9 mouse cellular contexts compared by ENCODE assay signal in genomic region chr8:78127852-78128251, GRCm38 (mm10).
DNase-seq lines count a peak whose midpoint lies in the region; ATAC-seq lines count a peak whose summit lies in the region.
"Had no signal": no experiment of that assay in that cellular context is flagged by ENCODE, and none has a peak within 500 bp of the region (broad histone marks: within the 10 kb centered on the region; RNA-seq: fewer than 3 reads in every experiment).

No protein-coding gene starts in this region.

- no peak for ATAC-seq in neural tube, embryonic 15.5 days (ENCODE audit: low FRiP score)

- 10% methylated on average over 2 of the region's 2 CpGs for WGBS in neural tube, embryonic 15.5 days

- H3K9ac ChIP-seq in neural tube, embryonic 15.5 days (replicated peaks) = no peak overlapping the region

- H3K4me2 ChIP-seq in neural tube, embryonic 15.5 days = no peak overlapping the region

- H3K27ac ChIP-seq in neural tube, embryonic 15.5 days (replicated peaks) = no peak overlapping the region

- peak; percentile 3 for DNase-seq in gastrocnemius, adult 18-20 months (ENCODE audit: low spot score)
- no peak for DNase-seq in gastrocnemius, postnatal 25 days
- peak; percentile 18 for DNase-seq in ovary, postnatal 14 days (ENCODE audit: low spot score)
- DNase-seq in ovary, postnatal 10 days (ENCODE audit: low spot score) = no peak
- peak; percentile 48 to 56 for DNase-seq in adrenal gland, postnatal 36 days
- peak; percentile 45 to 54 for DNase-seq in lung, adult 18-20 months
- DNase-seq in layer of hippocampus, adult 9-11 months = no peak

- no peaks in the 10 kb centered on the region for H3K4me1 ChIP-seq in neural tube, embryonic 15.5 days

- H3K36me3 ChIP-seq in neural tube, embryonic 15.5 days = no peaks in the 10 kb centered on the region

- no peaks in the 10 kb centered on the region for H3K27me3 ChIP-seq in neural tube, embryonic 15.5 days (replicated peaks)

- no peaks in the 10 kb centered on the region for H3K9me3 ChIP-seq in neural tube, embryonic 15.5 days (replicated peaks)

- H3K4me3 ChIP-seq in neural tube, embryonic 15.5 days (replicated peaks) = no peak overlapping the region
- H3K4me3 ChIP-seq: myocyte had no signal

Comparison
In these comparisons a context has a peak if more than half of its experiments do, and no peak if none do; other contexts are left out.
1. DNase-seq: peak in gastrocnemius, adult 18-20 months (single experiment), ovary, postnatal 14 days (single experiment), adrenal gland, postnatal 36 days (2 of 2) and lung, adult 18-20 months (2 of 2); none in gastrocnemius, postnatal 25 days (single experiment), ovary, postnatal 10 days (single experiment) and layer of hippocampus, adult 9-11 months (single experiment).